Mouse (Mus musculus): ENCODE results near the gene Slc39a11. TPM values are rescaled to one million over a fixed set of nuclear protein-coding genes. Genes with fewer than 3 reads are reported as not detected.

Gene Slc39a11
- total RNA-seq, 4 experiments from 2014 or later, result 2.1 to 2.6 (median 2.2) TPM

GRCm38 (mm10) chr11:113200901-113201300 lies 449.0 kb downstream of the Slc39a11 start:
- no peak for DNase-seq (ENCODE audit: low spot score in 2 of 2)

- no peak for DNase-seq (ENCODE audit: low spot score in 2 of 2)
Observed at GRCm38 (mm10) chr11:113198586-113198985, 451.3 kb downstream of the Slc39a11 start.

GRCm38 (mm10) chr11:113197624-113198023 lies 452.3 kb downstream of the Slc39a11 start:
- no peak for DNase-seq (ENCODE audit: low spot score in 2 of 2)

GRCm38 (mm10) chr11:113196234-113197007 lies 453.5 kb downstream of the Slc39a11 start:
- no peak for DNase-seq (ENCODE audit: low spot score in 2 of 2)

Other genes starting within 250 kb of the Slc39a11 start
- not detected for gene Sstr2, start 30.7 kb downstream of the Slc39a11 start, total RNA-seq (2022)
- gene Cog1, start 910 bp downstream of the Slc39a11 start, total RNA-seq (2022), result 10 to 100 TPM; 18.4 to 24.6 (median 20.6) TPM
- 10 to 100 TPM; 30.8 to 41.7 (median 36.1) TPM for gene Fam104a, start 34.1 kb upstream of the Slc39a11 start, total RNA-seq (2022)
- gene D11Wsu47e, start 34.3 kb upstream of the Slc39a11 start, total RNA-seq (2022), result 1 to 10 TPM; 3.3 to 5.0 (median 4.4) TPM
- gene Cpsf4l, start 59.9 kb upstream of the Slc39a11 start, total RNA-seq (2022), result not detected
- 1 to 10 TPM; 2.8 to 6.4 (median 5.0) TPM for gene Cdc42ep4, start 101.8 kb upstream of the Slc39a11 start, total RNA-seq (2022)